Mouse (Mus musculus) CD4-positive naive resting alpha-beta T cell, adult 57 days (primary cell): Measurements from ENCODE around the gene Brca1. TPM values are rescaled to one million over a fixed set of nuclear protein-coding genes. Genes with fewer than 3 reads are reported as not detected.

Experiments used
- total RNA-seq: library from RNA; stranded (reverse); gene quantifications from one replicate; pipeline ENCODE4 v1.2.4, GENCODE M21; 2023

Gene Brca1
- 2.2 TPM for total RNA-seq

GRCm38 (mm10) chr11:101551751-101552475 is at the start of gene Brca1, which contains the start of gene Nbr1:
Gene Brca1 (minus strand): TSS chr11:101551955.
Gene Nbr1 (plus strand): TSS chr11:101552149.

GRCm38 (mm10) chr11:101599156-101599555 is 47.4 kb upstream of the Brca1 start, which contains the start of gene Gm11634:
Gene Gm11634 (minus strand): TSS chr11:101599256.

GRCm38 (mm10) chr11:101582054-101583035 is 30.6 kb upstream of the Brca1 start, which contains the start of gene Tmem106a:
Gene Tmem106a (plus strand): TSS chr11:101582242.

GRCm38 (mm10) chr11:101465869-101466551 is 85.7 kb downstream of the Brca1 start, which contains the start of gene Vat1:
Gene Vat1 (minus strand): TSS chr11:101466230.

GRCm38 (mm10) chr11:101464211-101465100 is 87.3 kb downstream of the Brca1 start, which contains the start of gene Rnd2:
Gene Rnd2 (plus strand): TSS chr11:101464999.

GRCm38 (mm10) chr11:101448274-101448746 is 103.4 kb downstream of the Brca1 start, which contains the start of gene Ifi35:
Gene Ifi35 (plus strand): TSS chr11:101448407.

GRCm38 (mm10) chr11:101442127-101442693 is 109.5 kb downstream of the Brca1 start, which contains the start of gene Rpl27:
Gene Rpl27 (plus strand): TSS chr11:101442298.

Other genes with a start within 250 kb of the Brca1 start
- 187 TPM for gene Becn1, start 249.7 kb downstream of the Brca1 start, total RNA-seq
- 128 TPM for gene Psme3, start 235.7 kb downstream of the Brca1 start, total RNA-seq
- 22.4 TPM for gene Aoc2, start 226.9 kb downstream of the Brca1 start, total RNA-seq
- 0.68 TPM for gene Aoc3, start 221.3 kb downstream of the Brca1 start, total RNA-seq
- gene G6pc, start 184.4 kb downstream of the Brca1 start, total RNA-seq = not detected
- 21.6 TPM for gene Aarsd1, start 134.3 kb downstream of the Brca1 start, total RNA-seq
- 3.0 TPM for gene Gm27029, start 127.2 kb downstream of the Brca1 start, total RNA-seq
- 22.3 TPM for gene Rundc1, start 126.9 kb downstream of the Brca1 start, total RNA-seq
- gene Ptges3l, start 126.6 kb downstream of the Brca1 start, total RNA-seq = 5.2 TPM
- 120 TPM for gene Rpl27, start 109.7 kb downstream of the Brca1 start, total RNA-seq
- gene Ifi35, start 103.5 kb downstream of the Brca1 start, total RNA-seq = 71.2 TPM
- gene Rnd2, start 87.0 kb downstream of the Brca1 start, total RNA-seq = 1.2 TPM
- gene Vat1, start 85.7 kb downstream of the Brca1 start, total RNA-seq = 8.6 TPM
- gene Nbr1, start 194 bp upstream of the Brca1 start, total RNA-seq = 127 TPM
- gene Tmem106a, start 30.3 kb upstream of the Brca1 start, total RNA-seq = 10.5 TPM
- gene Gm11634, start 47.3 kb upstream of the Brca1 start, total RNA-seq = not detected
- 36.4 TPM for gene Rdm1, start 75.2 kb upstream of the Brca1 start, total RNA-seq
- gene Arl4d, start 113.6 kb upstream of the Brca1 start, total RNA-seq = 5.4 TPM
- gene Dhx8, start 181.0 kb upstream of the Brca1 start, total RNA-seq = 85.1 TPM
- not detected for gene Etv4, start 233.4 kb upstream of the Brca1 start, total RNA-seq